Mouse (Mus musculus) intestine, embryonic 14.5 days (tissue): ENCODE data around the gene Emg1. TPM values are rescaled to one million over a fixed set of nuclear protein-coding genes. Genes with fewer than 3 reads are reported as not detected.

Experiments used
- ATAC-seq: fragments of 200-750 bp; cut with Nextera tagmentation; replicated peaks from 2 replicates; pipeline ENCODE4 v1.8.0; 2017; ENCODE audit warnings: low read depth, moderate number of reproducible peaks, moderate TSS enrichment, moderate library complexity; ENCODE audit not compliant: low FRiP score, low TSS enrichment
- DNase-seq: peaks from one replicate; pipeline ENCODE4 v3.0.0-alpha.2; 2018; ENCODE audit warnings: low spot score
- H3K27ac ChIP-seq: fragments of 300-500 bp; sonication (generic); 2 replicates; pipeline ENCODE4 v1.5.1; 2014; ENCODE audit warnings: low read depth, mild to moderate bottlenecking, control low read depth
- H3K27me3 ChIP-seq: fragments of 300-500 bp; sonication (generic); replicated peaks from 2 replicates; pipeline ENCODE4 v1.6.1; 2014; ENCODE audit warnings: low read length, control low read depth; ENCODE audit not compliant: control insufficient read depth, insufficient read depth
- H3K36me3 ChIP-seq: fragments of 300-500 bp; sonication (generic); 2 replicates; pipeline ENCODE4 v1.6.1; 2014; ENCODE audit warnings: low read length, control low read depth; ENCODE audit not compliant: control insufficient read depth, insufficient read depth
- H3K4me1 ChIP-seq: fragments of 300-500 bp; sonication (generic); replicated peaks from 2 replicates; pipeline ENCODE4 v1.6.1; 2014; ENCODE audit warnings: low read length, control low read depth, mixed read lengths; ENCODE audit not compliant: control insufficient read depth, insufficient read depth
- H3K4me2 ChIP-seq: fragments of 300-500 bp; sonication (generic); 2 replicates; pipeline ENCODE4 v1.6.1; 2014; ENCODE audit warnings: low read length
- H3K4me3 ChIP-seq: fragments of 300-500 bp; sonication (generic); 2 replicates; pipeline ENCODE4 v1.5.1; 2014; ENCODE audit warnings: low read depth, low read length, control low read depth, mixed read lengths
- H3K9ac ChIP-seq: fragments of 300-500 bp; sonication (generic); 2 replicates; pipeline ENCODE4 v1.6.1; 2014; ENCODE audit warnings: mild to moderate bottlenecking, low read length
- H3K9me3 ChIP-seq: fragments of 300-500 bp; sonication (generic); 2 replicates; pipeline ENCODE4 v1.6.1; 2016; ENCODE audit warnings: low read length, control low read depth; ENCODE audit not compliant: control insufficient read depth
- WGBS: fragments of 180-500 bp; shearing (Covaris S2); extraction: QIAGEN DNeasy Blood & Tissue Kit; methylation state at CpG from one replicate; pipeline ENCODE4 v1.1.7; 2014; 5-methylcytosine and 5-hydroxymethylcytosine counted together
- polyA plus RNA-seq: library from polyadenylated mRNA; unstranded; fragments of >200 nt; fragmentation: Nextera tagmentation; extraction: Ambion mirVana; gene quantifications from 2 replicates; pipeline ENCODE4 v1.2.1, GENCODE M21; 2014

Gene Emg1
- polyA plus RNA-seq, 1 experiment from 2014 or later = 248 TPM

DNA sequence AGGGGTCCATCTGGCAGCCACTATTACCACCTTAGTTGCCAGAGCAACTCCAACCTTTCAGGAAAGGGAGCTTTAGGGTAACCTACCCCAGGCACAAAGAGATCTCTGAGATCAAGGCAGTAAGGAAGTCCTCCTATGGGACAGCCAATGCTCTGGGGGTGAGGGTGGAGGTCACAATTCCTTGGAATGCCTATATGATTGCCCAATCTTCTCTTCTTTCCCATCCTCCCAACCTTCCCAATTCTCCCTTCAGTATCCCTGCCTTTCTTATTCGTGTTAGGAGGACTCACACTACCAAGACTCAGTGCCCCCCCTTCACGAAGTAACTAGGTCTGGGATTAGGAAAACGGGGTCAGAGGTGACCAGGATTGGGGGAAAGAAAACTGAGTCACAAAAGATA, 43.3 kb upstream of the Emg1 start:
- whole genome bisulfite sequencing = 7% methylated on average over 3 of the region's 3 CpGs
- ATAC-seq = no peak
- peaks cover 36% of the 10 kb centered on the region for H3K4me1 ChIP-seq
- no peaks in the 10 kb centered on the region for H3K27me3 ChIP-seq
- peak overlapping the region; percentile 70 for H3K4me2 ChIP-seq
- no peaks in the 10 kb centered on the region for H3K9me3 ChIP-seq
- DNase-seq = no peak
- H3K36me3 ChIP-seq = peaks cover 7% of the 10 kb centered on the region
- peak overlapping the region; percentile 80 for H3K4me3 ChIP-seq
- peak overlapping the region; percentile 95; the same call in 1 of the 2 replicates for H3K27ac ChIP-seq
- H3K9ac ChIP-seq = peak overlapping the region; percentile 92

DNA sequence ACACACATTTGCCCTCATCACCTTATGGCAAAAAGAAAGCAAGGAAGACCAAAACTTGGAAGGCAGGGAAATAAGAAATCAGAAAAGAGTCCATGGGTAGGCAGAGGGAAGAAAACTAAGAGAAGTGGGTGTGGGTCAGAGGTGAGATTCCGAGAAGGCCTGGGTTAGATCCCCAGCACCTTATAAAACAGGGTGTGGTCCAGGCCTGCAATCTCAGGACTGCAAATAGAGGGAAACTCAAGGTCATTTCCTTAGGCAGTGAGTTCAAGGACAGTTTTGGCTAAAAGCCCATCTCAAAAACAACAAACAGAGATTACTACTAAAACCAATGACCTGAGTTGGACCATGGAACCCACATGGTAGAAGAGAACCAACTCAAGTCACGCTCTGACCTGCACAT, 41.9 kb upstream of the Emg1 start:
- no peak overlapping the region for H3K4me2 ChIP-seq
- no peaks in the 10 kb centered on the region for H3K27me3 ChIP-seq
- peaks cover 16% of the 10 kb centered on the region for H3K36me3 ChIP-seq
- no peak overlapping the region for H3K4me3 ChIP-seq
- no peak overlapping the region for H3K9ac ChIP-seq
- ATAC-seq (no peak), DNase-seq (no peak)
- H3K27ac ChIP-seq = no peak overlapping the region
- WGBS = 79% methylated on average over 2 of the region's 2 CpGs
- no peaks in the 10 kb centered on the region for H3K9me3 ChIP-seq
- H3K4me1 ChIP-seq = peaks cover 33% of the 10 kb centered on the region

DNA sequence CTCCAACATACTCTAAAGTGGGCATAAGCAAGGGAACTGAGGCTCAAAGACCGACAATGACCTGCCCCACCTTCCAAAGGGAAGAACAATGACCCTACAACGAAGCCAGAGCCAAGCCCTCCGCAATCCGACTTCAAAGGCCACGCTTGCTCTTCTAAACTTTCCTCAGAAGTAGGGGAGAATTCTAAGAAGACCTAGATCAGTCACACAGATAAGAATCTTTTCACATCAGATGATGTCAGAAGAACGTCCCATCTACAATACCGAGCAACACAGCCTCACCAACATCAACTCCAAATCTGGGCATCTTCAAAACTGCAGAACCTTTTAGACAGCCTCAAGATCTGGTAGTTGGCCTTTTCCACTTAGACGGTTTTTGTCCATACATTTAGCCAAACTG, 38.4 kb upstream of the Emg1 start:
- DNase-seq = no peak
- Histone ChIP-seq H3K4me2 (no peak overlapping the region), H3K4me1 (peaks cover 28% of the 10 kb centered on the region), H3K9me3 (no peaks in the 10 kb centered on the region), H3K27ac (no peak overlapping the region), H3K4me3 (no peak overlapping the region), H3K9ac (no peak overlapping the region), H3K36me3 (peaks cover 36% of the 10 kb centered on the region), H3K27me3 (no peaks in the 10 kb centered on the region)
- WGBS = 86% methylated on average over 8 of the region's 8 CpGs
- ATAC-seq = no peak

GRCm38 (mm10) chr6:124746654-124747632, 35.0 kb upstream of the Emg1 start:
- H3K9ac ChIP-seq = no peak overlapping the region; the same call in 1 of the 2 replicates
- no peak overlapping the region for H3K27ac ChIP-seq
- ATAC-seq (0 out of 2 replicates have a peak, but pooled peaks have one; percentile 4), DNase-seq (no peak)
- H3K36me3 ChIP-seq = peaks cover 55% of the 10 kb centered on the region
- H3K9me3 ChIP-seq = no peaks in the 10 kb centered on the region
- WGBS = 88% methylated on average over 7 of the region's 7 CpGs
- 0 out of 2 replicates have a peak overlapping the region, but pooled peaks have one; percentile 94 for H3K4me2 ChIP-seq
- H3K27me3 ChIP-seq = no peaks in the 10 kb centered on the region
- no peak overlapping the region for H3K4me3 ChIP-seq
- peaks cover 12% of the 10 kb centered on the region for H3K4me1 ChIP-seq

GRCm38 (mm10) chr6:124746296-124746605, 34.3 kb upstream of the Emg1 start:
- ATAC-seq (no peak), DNase-seq (peak; percentile 77)
- H3K9ac ChIP-seq = peak overlapping the region; percentile 68
- peaks cover 17% of the 10 kb centered on the region for H3K4me1 ChIP-seq
- 22% methylated on average over 8 of the region's 8 CpGs for WGBS
- peak overlapping the region; percentile 46 for H3K4me3 ChIP-seq
- H3K36me3 ChIP-seq = peaks cover 55% of the 10 kb centered on the region
- H3K9me3 ChIP-seq = no peaks in the 10 kb centered on the region
- peak overlapping the region; percentile 84 for H3K27ac ChIP-seq
- no peaks in the 10 kb centered on the region for H3K27me3 ChIP-seq
- H3K4me2 ChIP-seq = peak overlapping the region; percentile 94

- H3K36me3 ChIP-seq = peaks cover 55% of the 10 kb centered on the region
- ATAC-seq (peak; percentile 82), DNase-seq (peak; percentile 94)
- 1% methylated on average over 85 of the region's 85 CpGs for WGBS
- H3K4me1 ChIP-seq = peaks cover 17% of the 10 kb centered on the region
- H3K27ac ChIP-seq = peak overlapping the region; percentile 84
- H3K9ac ChIP-seq = peak overlapping the region; percentile 68
- no peaks in the 10 kb centered on the region for H3K27me3 ChIP-seq
- H3K9me3 ChIP-seq = no peaks in the 10 kb centered on the region
- H3K4me2 ChIP-seq = peak overlapping the region; percentile 94
- H3K4me3 ChIP-seq = peak overlapping the region; percentile 46
Measured at GRCm38 (mm10) chr6:124745490-124746295, 33.7 kb upstream of the Emg1 start.

DNA sequence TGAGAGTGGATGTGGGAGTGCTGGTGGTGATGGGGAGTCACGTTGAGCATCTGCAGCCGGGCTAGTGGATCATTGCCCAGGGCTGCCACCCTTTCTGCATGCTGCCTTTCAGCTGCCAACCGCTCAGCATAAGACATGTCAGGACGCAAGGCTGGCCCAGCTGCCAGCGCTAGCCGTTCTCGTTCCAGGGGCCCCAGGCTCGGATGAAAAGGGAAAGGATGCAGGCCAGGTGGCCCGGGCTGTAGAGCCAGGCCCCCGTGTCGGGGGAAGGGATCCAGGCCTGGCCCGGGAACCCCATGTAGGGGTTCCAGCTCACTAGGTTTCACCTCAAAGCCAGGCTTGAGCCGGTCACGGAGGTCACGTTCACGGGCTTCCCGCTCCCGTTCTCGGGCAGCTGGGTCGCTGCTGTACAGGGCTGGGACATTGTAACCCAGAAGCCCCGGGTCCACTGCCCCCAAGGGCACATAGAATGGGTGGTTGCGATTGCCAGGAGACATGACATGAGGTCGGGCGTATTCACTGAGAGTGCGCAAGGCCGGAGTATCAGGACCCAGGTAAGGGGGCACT, 32.9 kb upstream of the Emg1 start:
- no peak overlapping the region for H3K27ac ChIP-seq
- H3K9ac ChIP-seq = peak overlapping the region; percentile 68; the same call in 1 of the 2 replicates
- WGBS = 69% methylated on average over 26 of the region's 26 CpGs
- H3K27me3 ChIP-seq = no peaks in the 10 kb centered on the region
- ATAC-seq (no peak; the same call in 1 of the 2 replicates), DNase-seq (no peak)
- peaks cover 55% of the 10 kb centered on the region for H3K36me3 ChIP-seq
- peaks cover 20% of the 10 kb centered on the region for H3K4me1 ChIP-seq
- no peak overlapping the region; the same call in 1 of the 2 replicates for H3K4me3 ChIP-seq
- no peaks in the 10 kb centered on the region for H3K9me3 ChIP-seq
- peak overlapping the region; percentile 94 for H3K4me2 ChIP-seq

- Histone ChIP-seq H3K4me2 (no peak overlapping the region), H3K27ac (no peak overlapping the region), H3K4me3 (no peak overlapping the region), H3K4me1 (peaks cover 31% of the 10 kb centered on the region), H3K27me3 (no peaks in the 10 kb centered on the region), H3K9ac (no peak overlapping the region), H3K36me3 (peaks cover 44% of the 10 kb centered on the region), H3K9me3 (no peaks in the 10 kb centered on the region)
- DNase-seq = no peak
- WGBS = 90% methylated on average over 8 of the region's 8 CpGs
- no peak for ATAC-seq
Measured at GRCm38 (mm10) chr6:124743647-124744046, 31.7 kb upstream of the Emg1 start.
